Mouse (Mus musculus) 3134 (cell line): ENCODE data around the gene Kbtbd4.
"Not testable (repeated sequence)": the region's sequence is repeated elsewhere in the genome, so short reads cannot be mapped to it uniquely, and the experiment has no call there.

Experiments
- DNase-seq: peaks from one replicate; pipeline ENCODE4 v3.0.0-alpha.2; 2011; ENCODE audit warnings: low spot score; ENCODE audit not compliant: insufficient read length; ENCODE audit errors: extremely low read depth

The Kbtbd4 gene

GRCm38 (mm10) chr2:90904076-90904855 lies at the start of gene Kbtbd4, which contains the start of gene Ndufs3:
Gene Kbtbd4 (plus strand): TSS chr2:90904740.
Gene Ndufs3 (minus strand): TSS chr2:90904827.
- DNase-seq = peak; percentile 89

- DNase-seq = no peak
These were observed 43.1 kb upstream of the Kbtbd4 start for GRCm38 (mm10) chr2:90861486-90861885.

- DNase-seq = no peak
These were observed 40.4 kb upstream of the Kbtbd4 start for GRCm38 (mm10) chr2:90864184-90864583.

- DNase-seq = peak; percentile 23
These were observed 38.0 kb upstream of the Kbtbd4 start for GRCm38 (mm10) chr2:90866524-90866923.

- DNase-seq = no peak
These were observed 34.4 kb upstream of the Kbtbd4 start for GRCm38 (mm10) chr2:90870136-90870601.

- no peak for DNase-seq
These were observed 33.2 kb upstream of the Kbtbd4 start for GRCm38 (mm10) chr2:90871180-90871961.

- no peak for DNase-seq
These were observed 30.5 kb upstream of the Kbtbd4 start for GRCm38 (mm10) chr2:90874025-90874424.

GRCm38 (mm10) chr2:90875239-90875638 lies 29.3 kb upstream of the Kbtbd4 start:
- no peak for DNase-seq

GRCm38 (mm10) chr2:90877584-90878259 lies 26.8 kb upstream of the Kbtbd4 start:
- no peak for DNase-seq

- DNase-seq = no peak
These were observed 25.1 kb upstream of the Kbtbd4 start for GRCm38 (mm10) chr2:90879419-90879818.

GRCm38 (mm10) chr2:90880144-90880785 lies 24.3 kb upstream of the Kbtbd4 start:
- no peak for DNase-seq

- DNase-seq = no peak
These were observed 22.7 kb upstream of the Kbtbd4 start for GRCm38 (mm10) chr2:90881824-90882223.

- no peak for DNase-seq
These were observed 19.1 kb upstream of the Kbtbd4 start, which contains the start of gene C1qtnf4 for GRCm38 (mm10) chr2:90885218-90886041. Gene C1qtnf4 (plus strand): TSS chr2:90885860.

- no peak for DNase-seq
These were observed 18.1 kb upstream of the Kbtbd4 start for GRCm38 (mm10) chr2:90886436-90886835.

- DNase-seq = no peak
These were observed 16.9 kb upstream of the Kbtbd4 start for GRCm38 (mm10) chr2:90887627-90888026.

- DNase-seq = no peak
These were observed 14.7 kb upstream of the Kbtbd4 start for GRCm38 (mm10) chr2:90889550-90890548.

GRCm38 (mm10) chr2:90893673-90894298 lies 10.8 kb upstream of the Kbtbd4 start:
- DNase-seq = no peak

GRCm38 (mm10) chr2:90894299-90894677 lies 10.3 kb upstream of the Kbtbd4 start:
- DNase-seq = not testable (repeated sequence)
